Mouse (Mus musculus): ENCODE measurements around the gene Hand1.

- TF ChIP-seq CTCF (IDR thresholded peaks at IDR 0.05; ENCODE audit: extremely low read depth, insufficient read depth, low read length) (no peak), POLR2A (IDR thresholded peaks at IDR 0.05; ENCODE audit: extremely low read depth, insufficient read depth, low read length) (no peak)
These were observed 37.5 kb downstream of the Hand1 start for GRCm38 (mm10) chr11:57795086-57795485.

All from cortical plate, adult 2 months (tissue).